Mouse (Mus musculus): ENCODE results near the gene Vsx2. TPM values are rescaled to one million over a fixed set of nuclear protein-coding genes. Genes with fewer than 3 reads are reported as not detected.
"Not testable (repeated sequence)": the region's sequence is repeated elsewhere in the genome, so short reads cannot be mapped to it uniquely, and the experiment has no call there.

Vsx2 gene
- polyA plus RNA-seq, 1 experiment = 2.2 TPM

- DNase-seq = no peak
- TF ChIP-seq POLR2A (IDR thresholded peaks at IDR 0.05; ENCODE audit: borderline replicate concordance, insufficient read depth, low read length) (no peak), CTCF (IDR thresholded peaks at IDR 0.05; ENCODE audit: borderline replicate concordance, insufficient read depth, low read depth, low read length) (no peak)
- Histone ChIP-seq H3K27me3 (ENCODE audit: control insufficient read depth, insufficient read depth, low read length) (no peaks in the 10 kb centered on the region), H3K4me1 (ENCODE audit: control insufficient read depth, insufficient read depth, low read length) (peaks cover 3% of the 10 kb centered on the region; the same call in 1 of the 2 replicates), H3K27ac (ENCODE audit: insufficient read depth, low read length) (no peak overlapping the region), H3K4me3 (replicated peaks; ENCODE audit: insufficient read depth, low read depth, low read length) (no peak overlapping the region)
- WGBS = 60% methylated on average over 7 of the region's 7 CpGs
Observed at GRCm38 (mm10) chr12:84533706-84534486, 35.7 kb upstream of the Vsx2 start.

- H3K27ac ChIP-seq (ENCODE audit: insufficient read depth, low read length); H3K27me3 ChIP-seq (ENCODE audit: control insufficient read depth, insufficient read depth, low read length); H3K4me1 ChIP-seq (ENCODE audit: control insufficient read depth, insufficient read depth, low read length); DNase-seq; H3K4me3 ChIP-seq (replicated peaks; ENCODE audit: insufficient read depth, low read depth, low read length): not testable (repeated sequence)
- WGBS = 88% methylated on average over 3 of the region's 3 CpGs
- TF ChIP-seq CTCF (IDR thresholded peaks at IDR 0.05; ENCODE audit: borderline replicate concordance, insufficient read depth, low read depth, low read length) = peak; percentile 21; the same call in 1 of the 2 replicates
Observed at GRCm38 (mm10) chr12:84539537-84539936, 30.0 kb upstream of the Vsx2 start.

GRCm38 (mm10) chr12:84541391-84541958 is 28.1 kb upstream of the Vsx2 start:
- no peak for TF ChIP-seq POLR2A (IDR thresholded peaks at IDR 0.05; ENCODE audit: borderline replicate concordance, insufficient read depth, low read length)
- WGBS = 54% methylated on average over 11 of the region's 11 CpGs
- Histone ChIP-seq H3K27me3 (ENCODE audit: control insufficient read depth, insufficient read depth, low read length) (no peaks in the 10 kb centered on the region), H3K4me1 (ENCODE audit: control insufficient read depth, insufficient read depth, low read length) (no peaks in the 10 kb centered on the region), H3K4me3 (replicated peaks; ENCODE audit: insufficient read depth, low read depth, low read length) (no peak overlapping the region), H3K27ac (ENCODE audit: insufficient read depth, low read length) (no peak overlapping the region)
- no peak for DNase-seq

- Histone ChIP-seq H3K4me3 (replicated peaks; ENCODE audit: insufficient read depth, low read depth, low read length) (no peak overlapping the region), H3K4me1 (ENCODE audit: control insufficient read depth, insufficient read depth, low read length) (no peaks in the 10 kb centered on the region), H3K27me3 (ENCODE audit: control insufficient read depth, insufficient read depth, low read length) (no peaks in the 10 kb centered on the region), H3K27ac (ENCODE audit: insufficient read depth, low read length) (no peak overlapping the region)
- peak; percentile 61 to 69 for DNase-seq
- WGBS = 5% methylated on average over 12 of the region's 12 CpGs
- no peak for TF ChIP-seq POLR2A (IDR thresholded peaks at IDR 0.05; ENCODE audit: borderline replicate concordance, insufficient read depth, low read length)
- TF ChIP-seq CTCF (IDR thresholded peaks at IDR 0.05; ENCODE audit: borderline replicate concordance, insufficient read depth, low read depth, low read length) = peak; percentile 91
Observed at GRCm38 (mm10) chr12:84546028-84546427, 23.5 kb upstream of the Vsx2 start.

GRCm38 (mm10) chr12:84546577-84547085 is 22.9 kb upstream of the Vsx2 start:
- H3K4me3 ChIP-seq (replicated peaks; ENCODE audit: insufficient read depth, low read depth, low read length) = no peak overlapping the region
- H3K27me3 ChIP-seq (ENCODE audit: control insufficient read depth, insufficient read depth, low read length) = no peaks in the 10 kb centered on the region
- no peak for DNase-seq
- 23% methylated on average over 2 of the region's 2 CpGs for WGBS
- no peak for TF ChIP-seq CTCF (IDR thresholded peaks at IDR 0.05; ENCODE audit: borderline replicate concordance, insufficient read depth, low read depth, low read length)
- no peak for TF ChIP-seq POLR2A (IDR thresholded peaks at IDR 0.05; ENCODE audit: borderline replicate concordance, insufficient read depth, low read length)
- H3K27ac ChIP-seq (ENCODE audit: insufficient read depth, low read length) = no peak overlapping the region
- H3K4me1 ChIP-seq (ENCODE audit: control insufficient read depth, insufficient read depth, low read length) = no peaks in the 10 kb centered on the region

GRCm38 (mm10) chr12:84548251-84548650 is 21.3 kb upstream of the Vsx2 start:
- WGBS = 13% methylated on average over 8 of the region's 8 CpGs
- H3K4me3 ChIP-seq (replicated peaks; ENCODE audit: insufficient read depth, low read depth, low read length) = no peak overlapping the region
- no peaks in the 10 kb centered on the region for H3K27me3 ChIP-seq (ENCODE audit: control insufficient read depth, insufficient read depth, low read length)
- H3K4me1 ChIP-seq (ENCODE audit: control insufficient read depth, insufficient read depth, low read length) = no peaks in the 10 kb centered on the region
- TF ChIP-seq CTCF (IDR thresholded peaks at IDR 0.05; ENCODE audit: borderline replicate concordance, insufficient read depth, low read depth, low read length) = no peak
- TF ChIP-seq POLR2A (IDR thresholded peaks at IDR 0.05; ENCODE audit: borderline replicate concordance, insufficient read depth, low read length) = no peak
- no peak overlapping the region for H3K27ac ChIP-seq (ENCODE audit: insufficient read depth, low read length)
- DNase-seq = no peak

- no peak for DNase-seq
- Histone ChIP-seq H3K4me3 (replicated peaks; ENCODE audit: insufficient read depth, low read depth, low read length) (no peak overlapping the region), H3K27me3 (ENCODE audit: control insufficient read depth, insufficient read depth, low read length) (no peaks in the 10 kb centered on the region), H3K27ac (ENCODE audit: insufficient read depth, low read length) (no peak overlapping the region), H3K4me1 (ENCODE audit: control insufficient read depth, insufficient read depth, low read length) (no peaks in the 10 kb centered on the region)
- 69% methylated on average over 8 of the region's 8 CpGs for WGBS
- TF ChIP-seq CTCF (IDR thresholded peaks at IDR 0.05; ENCODE audit: borderline replicate concordance, insufficient read depth, low read depth, low read length) = no peak
- no peak for TF ChIP-seq POLR2A (IDR thresholded peaks at IDR 0.05; ENCODE audit: borderline replicate concordance, insufficient read depth, low read length)
Observed at GRCm38 (mm10) chr12:84555218-84555617, 14.3 kb upstream of the Vsx2 start.

GRCm38 (mm10) chr12:84562558-84562957 is 7.0 kb upstream of the Vsx2 start:
- DNase-seq = no peak
- no peak for TF ChIP-seq CTCF (IDR thresholded peaks at IDR 0.05; ENCODE audit: borderline replicate concordance, insufficient read depth, low read depth, low read length)
- TF ChIP-seq POLR2A (IDR thresholded peaks at IDR 0.05; ENCODE audit: borderline replicate concordance, insufficient read depth, low read length) = no peak
- WGBS = 53% methylated on average over 4 of the region's 4 CpGs
- no peaks in the 10 kb centered on the region for H3K4me1 ChIP-seq (ENCODE audit: control insufficient read depth, insufficient read depth, low read length)
- no peak overlapping the region for H3K27ac ChIP-seq (ENCODE audit: insufficient read depth, low read length)
- H3K4me3 ChIP-seq (replicated peaks; ENCODE audit: insufficient read depth, low read depth, low read length) = no peak overlapping the region
- H3K27me3 ChIP-seq (ENCODE audit: control insufficient read depth, insufficient read depth, low read length) = no peaks in the 10 kb centered on the region

Measured in cerebellum, adult 2 months (tissue).